Mouse (Mus musculus) ES-E14 (cell line): ENCODE results near the gene Glce. TPM values are rescaled to one million over a fixed set of nuclear protein-coding genes. Genes with fewer than 3 reads are reported as not detected.

ENCODE experiments used
- DNase-seq: peaks from one replicate; pipeline ENCODE4 v3.0.0-alpha.2; 2013; ENCODE audit warnings: low read depth, low spot score
- H3K27ac ChIP-seq: 2 replicates; pipeline ENCODE4 v1.5.1; 2012; ENCODE audit warnings: low read depth, mild to moderate bottlenecking, low read length, moderate library complexity, mixed read lengths; ENCODE audit not compliant: poor library complexity, insufficient read depth, severe bottlenecking
- H3K36me3 ChIP-seq: 2 replicates; pipeline ENCODE4 v1.6.1; 2012; ENCODE audit warnings: mild to moderate bottlenecking, low read length, moderate library complexity, mixed read lengths; ENCODE audit not compliant: control insufficient read depth, poor library complexity, insufficient read depth, severe bottlenecking
- H3K4me1 ChIP-seq, 2 experiments: fragments of 150-350 bp in 1 of 2; sonication (generic) in 1 of 2; 2 replicates each; pipeline ENCODE4 v1.6.1; 2012; ENCODE audit warnings: low read length in 2 of 2, mild to moderate bottlenecking in 1 of 2, mixed read lengths in 1 of 2; ENCODE audit not compliant: control insufficient read depth in 2 of 2, insufficient read depth in 2 of 2, poor library complexity in 1 of 2
- H3K4me3 ChIP-seq, 2 experiments: fragments of 150-350 bp in 1 of 2; sonication (generic) in 1 of 2; 2 replicates each; pipeline ENCODE4 v1.5.1; 2012; ENCODE audit warnings: low read length in 2 of 2, low read depth in 1 of 2, mild to moderate bottlenecking in 1 of 2, mixed read lengths in 1 of 2; ENCODE audit not compliant: insufficient read depth in 1 of 2, poor library complexity in 1 of 2, severe bottlenecking in 1 of 2
- H3K9ac ChIP-seq: 2 replicates; pipeline ENCODE4 v1.6.1; 2012; ENCODE audit warnings: low read depth, mild to moderate bottlenecking, low read length, mixed read lengths; ENCODE audit not compliant: poor library complexity, insufficient read depth, severe bottlenecking
- H3K9me3 ChIP-seq: fragments of 150-350 bp; sonication (generic); 2 replicates; pipeline ENCODE4 v1.6.1; 2012; ENCODE audit warnings: low read depth, mild to moderate bottlenecking, low read length; ENCODE audit not compliant: control insufficient read depth, insufficient read depth
- CHD2 ChIP-seq: IDR thresholded peaks from 2 replicates; pipeline ENCODE4 v1.6.1; 2014; ENCODE audit warnings: mild to moderate bottlenecking, low read depth, low read length, inconsistent platforms
- HCFC1 ChIP-seq: IDR thresholded peaks from 2 replicates; pipeline ENCODE4 v1.6.1; 2012; ENCODE audit warnings: low read length, inconsistent platforms, borderline replicate concordance; ENCODE audit not compliant: insufficient read depth
- MAFK ChIP-seq: IDR thresholded peaks from 2 replicates; pipeline ENCODE4 v1.6.1; 2014; ENCODE audit warnings: mild to moderate bottlenecking, low read depth, low read length, inconsistent platforms; ENCODE audit not compliant: insufficient read depth
- ZC3H11A ChIP-seq: IDR thresholded peaks from 2 replicates; pipeline ENCODE4 v1.6.1; 2012; ENCODE audit warnings: low read depth, mild to moderate bottlenecking, inconsistent platforms, low read length, borderline replicate concordance
- ZNF384 ChIP-seq: IDR thresholded peaks from 2 replicates; pipeline ENCODE4 v1.6.1; 2012; ENCODE audit warnings: low read depth, low read length, inconsistent platforms
- in situ Hi-C, 2 experiments: fragments of 600-800 bp; cut with MboI; formaldehyde crosslinking; loops; one replicate each; pipeline ENCODE4 v1.15.1; 2025; ENCODE audit warnings: low sequenced_read_pairs in 2 of 2, inconsistent platforms in 1 of 2; ENCODE audit not compliant: unreplicated experiment in 2 of 2
- total RNA-seq: library from RNA; depleted of rRNA; stranded (reverse); fragments of 300-350 nt; gene quantifications from 2 replicates; pipeline ENCODE4 v1.2.3, GENCODE M21; 2012

Glce gene
- total RNA-seq, 1 experiment = 44.8 TPM

DNA sequence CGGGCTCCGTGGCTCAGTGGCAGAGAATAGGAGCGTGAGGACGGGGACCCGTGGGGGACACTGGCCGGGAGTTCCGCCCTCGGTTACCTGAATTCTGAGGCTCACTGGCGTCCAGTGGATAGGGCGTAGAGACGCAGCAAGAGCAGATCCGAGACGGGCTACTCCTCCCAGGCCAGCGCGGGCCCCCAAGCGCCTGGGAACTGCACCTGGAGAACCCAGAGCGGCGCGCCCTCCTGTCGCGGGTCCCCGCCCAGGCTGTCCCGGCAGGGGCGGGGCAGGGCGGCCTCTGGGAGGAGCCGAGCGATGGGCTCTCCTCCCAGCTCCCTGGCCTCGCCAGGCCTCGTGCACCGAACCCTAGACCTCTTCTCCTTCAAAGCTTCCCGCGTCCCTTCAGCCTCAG, 95.9 kb downstream of the Glce start, which contains the start of gene Paqr5:
Gene Paqr5 (minus strand): TSS at position 257 of the 400 bp plus-strand sequence.
- peak within 1 kb of the TSS; percentile 61 to 64 for H3K4me3 ChIP-seq
- peaks cover 0 to 3% of the 10 kb centered on the region in 2 experiments; a peak in 1 of 4 replicates for H3K4me1 ChIP-seq
- DNase-seq = no peak
- H3K36me3 ChIP-seq = no peaks in the 10 kb centered on the region
- H3K9ac ChIP-seq = peak within 1 kb of the TSS; percentile 33; the same call in 1 of the 2 replicates
- in situ Hi-C loops = no loop called here
- H3K9me3 ChIP-seq = no peaks in the 10 kb centered on the region
- H3K27ac ChIP-seq = no peak within 1 kb of the TSS
- TF ChIP-seq ZC3H11A (no peak), MAFK (no peak), ZNF384 (no peak), CHD2 (no peak), HCFC1 (no peak)

DNA sequence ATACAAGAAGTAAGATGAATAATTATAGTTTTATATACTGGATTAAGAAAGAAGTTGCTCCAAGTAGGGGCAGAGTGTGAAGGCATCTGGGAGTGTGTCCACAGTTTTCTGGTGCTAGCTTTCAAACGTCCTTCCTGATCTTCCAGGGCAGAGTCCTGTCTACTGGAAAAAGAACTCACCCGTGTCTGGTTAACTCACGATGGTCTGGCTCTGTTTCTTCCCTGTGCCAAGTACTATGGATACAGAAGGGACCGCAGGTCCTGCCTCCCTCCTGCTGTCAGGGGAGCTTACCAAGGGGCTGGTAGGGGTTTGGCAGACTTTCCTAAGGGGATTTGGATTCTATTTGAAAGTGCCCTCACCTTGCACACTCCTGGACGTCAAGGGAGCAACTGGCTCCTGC, 97.4 kb downstream of the Glce start:
- in situ Hi-C loops = no loop called here
- H3K4me3 ChIP-seq = no peak overlapping the region
- no peak overlapping the region for H3K9ac ChIP-seq
- TF ChIP-seq MAFK = no peak
- TF ChIP-seq CHD2 = no peak
- TF ChIP-seq HCFC1 = no peak
- no peak for TF ChIP-seq ZC3H11A
- no peak for TF ChIP-seq ZNF384
- peaks cover 0 to 3% of the 10 kb centered on the region in 2 experiments; a peak in 1 of 4 replicates for H3K4me1 ChIP-seq
- no peak overlapping the region for H3K27ac ChIP-seq
- no peaks in the 10 kb centered on the region for H3K36me3 ChIP-seq
- H3K9me3 ChIP-seq = no peaks in the 10 kb centered on the region
- no peak for DNase-seq

DNA sequence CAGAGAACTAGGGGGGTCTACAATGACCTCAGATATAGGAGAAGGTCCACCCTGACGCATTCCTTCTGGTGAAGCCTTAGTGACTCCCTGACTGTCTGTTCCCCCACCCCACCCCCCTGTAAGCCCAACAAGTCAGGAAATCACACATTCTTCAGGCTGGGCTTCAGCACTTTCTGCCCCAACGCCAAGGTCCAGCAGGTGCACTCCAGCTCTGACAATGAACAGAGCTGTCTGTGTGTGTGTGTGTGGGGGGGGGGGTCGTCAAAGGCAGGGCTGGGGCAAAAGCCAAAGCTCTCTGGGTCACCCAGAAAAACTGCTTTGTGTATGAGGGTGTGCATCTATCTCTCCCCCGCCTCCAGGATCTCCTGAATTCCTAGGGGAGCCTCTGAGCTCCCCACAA, 98.6 kb downstream of the Glce start:
- no peak for TF ChIP-seq ZNF384
- no peak for TF ChIP-seq ZC3H11A
- no peak for TF ChIP-seq CHD2
- no peak for TF ChIP-seq HCFC1
- TF ChIP-seq MAFK = no peak
- no peak overlapping the region for H3K9ac ChIP-seq
- DNase-seq = no peak
- no peaks in the 10 kb centered on the region for H3K36me3 ChIP-seq
- H3K4me3 ChIP-seq = no peak overlapping the region
- in situ Hi-C loops = no loop called here
- H3K4me1 ChIP-seq = peaks cover 0 to 3% of the 10 kb centered on the region in 2 experiments; a peak in 1 of 4 replicates
- H3K9me3 ChIP-seq = no peaks in the 10 kb centered on the region
- no peak overlapping the region for H3K27ac ChIP-seq

DNA sequence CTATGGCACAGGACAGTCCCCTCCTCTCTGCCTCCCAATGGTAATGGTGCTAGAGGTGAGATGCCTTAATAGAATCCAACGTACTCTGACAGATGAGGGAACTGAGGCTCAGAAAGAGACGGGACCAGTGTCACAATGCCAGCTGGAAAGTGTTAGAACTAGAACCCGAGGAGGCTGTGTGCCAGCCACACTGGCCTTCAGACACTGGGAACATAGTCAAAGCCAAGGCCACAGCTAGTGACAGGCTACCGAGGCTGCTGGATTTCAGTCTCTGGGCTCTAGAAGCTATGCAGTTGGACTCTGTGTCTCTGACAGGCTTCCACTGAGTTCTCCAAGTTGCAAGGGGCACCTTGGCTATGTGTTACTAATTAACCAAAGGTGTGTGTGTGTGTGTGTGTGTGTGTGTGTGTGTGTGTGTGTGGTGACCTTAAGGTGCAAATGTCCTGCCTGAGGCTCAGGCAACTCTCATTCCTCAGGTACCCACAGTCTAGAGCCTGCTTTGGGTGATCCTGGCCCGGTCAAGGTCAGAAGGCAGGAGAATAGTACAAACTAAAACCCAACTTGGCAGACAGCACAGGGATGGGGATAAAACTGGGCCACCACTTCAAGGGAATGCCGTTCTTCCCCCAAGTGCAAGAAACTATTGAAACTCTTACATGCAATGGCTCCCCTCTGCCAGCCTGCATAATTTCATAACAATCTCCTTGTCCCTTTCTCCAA, 99.3 kb downstream of the Glce start:
- in situ Hi-C loops = no loop called here
- TF ChIP-seq MAFK = no peak
- no peak for TF ChIP-seq CHD2
- no peak for TF ChIP-seq HCFC1
- TF ChIP-seq ZC3H11A = no peak
- no peak for TF ChIP-seq ZNF384

More for the DNA sequence above, 99.3 kb downstream of the Glce start:
- no peaks in the 10 kb centered on the region for H3K9me3 ChIP-seq
- H3K4me1 ChIP-seq = peaks cover 0 to 3% of the 10 kb centered on the region in 2 experiments; a peak in 1 of 4 replicates
- H3K4me3 ChIP-seq = no peak overlapping the region
- DNase-seq = no peak
- H3K9ac ChIP-seq = no peak overlapping the region
- no peaks in the 10 kb centered on the region for H3K36me3 ChIP-seq
- no peak overlapping the region for H3K27ac ChIP-seq
